Mouse (Mus musculus): ENCODE measurements around the gene Ccl12. TPM values are rescaled to one million over a fixed set of nuclear protein-coding genes. Genes with fewer than 3 reads are reported as not detected.
A peak's percentile ranks its signal among the peaks of the same experiment; 100 is the strongest.

Ccl12 gene
- 0.52 and 0.55 TPM in 2 replicates for polyA plus RNA-seq (2015; fragmentation: Nextera tagmentation; extraction: Ambion mirVana)

DNA sequence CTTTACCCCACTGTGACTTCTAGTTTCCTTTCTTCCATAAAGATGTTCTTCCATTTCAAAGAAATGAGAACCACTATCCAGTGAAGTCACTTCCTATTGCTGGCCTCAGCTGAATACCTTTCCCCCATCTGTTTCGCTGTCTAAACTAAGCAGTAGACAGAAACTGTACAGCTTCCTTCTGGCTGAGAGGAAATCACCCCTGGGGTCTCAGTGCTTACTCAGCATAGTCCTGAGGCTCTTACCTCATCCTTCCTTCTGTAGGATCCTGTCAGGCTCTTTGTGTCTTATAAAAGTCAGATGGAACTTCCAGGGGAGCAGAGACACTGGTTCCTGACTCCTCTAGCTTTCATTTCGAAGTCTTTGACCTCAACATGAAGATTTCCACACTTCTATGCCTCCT is at the start of gene Ccl12:
Gene Ccl12 (plus strand): TSS at position 317 of the 400 bp plus-strand sequence.
- Histone ChIP-seq H3K9ac (ENCODE audit: low read depth, low read length) (no peak within 1 kb of the TSS), H3K4me3 (ENCODE audit: low read depth, low read length) (no peak within 1 kb of the TSS), H3K9me3 (replicated peaks; ENCODE audit: control insufficient read depth, low read length) (no peaks in the 10 kb centered on the region), H3K27me3 (ENCODE audit: control insufficient read depth, insufficient read depth, low read depth, low read length) (no peaks in the 10 kb centered on the region), H3K36me3 (ENCODE audit: control insufficient read depth, insufficient read depth) (no peaks in the 10 kb centered on the region), H3K4me1 (ENCODE audit: control insufficient read depth, low read depth, low read length) (no peaks in the 10 kb centered on the region), H3K27ac (ENCODE audit: low read length) (no peak within 1 kb of the TSS), H3K4me2 (ENCODE audit: low read depth, low read length) (no peak within 1 kb of the TSS)
- WGBS (ENCODE audit: insufficient replicate concordance), result 28% methylated on average over 2 of the region's 2 CpGs
- ATAC-seq (ENCODE audit: low read depth), result no peak

DNA sequence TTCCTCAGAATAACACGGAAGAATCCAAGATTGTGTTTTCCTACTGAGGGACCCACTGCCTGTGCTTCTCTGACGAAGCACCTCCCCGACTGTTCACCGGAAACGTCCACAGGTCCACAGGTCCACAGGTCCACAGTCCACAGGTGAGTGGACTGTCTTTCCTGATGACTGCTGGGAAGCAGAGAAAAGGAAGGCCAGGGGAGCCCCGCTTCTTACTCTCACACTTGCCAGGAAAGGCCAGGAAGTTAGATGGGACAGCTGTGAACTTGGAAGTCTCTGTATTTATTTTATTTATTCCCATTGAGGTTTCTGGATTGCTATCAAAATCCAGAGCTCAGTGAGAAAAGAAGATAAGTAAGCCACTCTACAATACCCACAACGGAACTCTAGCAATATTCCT is 47.8 kb upstream of the Ccl12 start:
- H3K27ac ChIP-seq (ENCODE audit: low read length), result no peak overlapping the region
- H3K9ac ChIP-seq (ENCODE audit: low read depth, low read length), result no peak overlapping the region
- 61% methylated on average over 7 of the region's 7 CpGs for WGBS (ENCODE audit: insufficient replicate concordance)
- no peaks in the 10 kb centered on the region for H3K4me1 ChIP-seq (ENCODE audit: control insufficient read depth, low read depth, low read length)
- no peak overlapping the region for H3K4me3 ChIP-seq (ENCODE audit: low read depth, low read length)
- H3K27me3 ChIP-seq (ENCODE audit: control insufficient read depth, insufficient read depth, low read depth, low read length), result no peaks in the 10 kb centered on the region
- H3K36me3 ChIP-seq (ENCODE audit: control insufficient read depth, insufficient read depth), result no peaks in the 10 kb centered on the region
- no peaks in the 10 kb centered on the region for H3K9me3 ChIP-seq (replicated peaks; ENCODE audit: control insufficient read depth, low read length)
- no peak overlapping the region for H3K4me2 ChIP-seq (ENCODE audit: low read depth, low read length)
- no peak for ATAC-seq (ENCODE audit: low read depth)

DNA sequence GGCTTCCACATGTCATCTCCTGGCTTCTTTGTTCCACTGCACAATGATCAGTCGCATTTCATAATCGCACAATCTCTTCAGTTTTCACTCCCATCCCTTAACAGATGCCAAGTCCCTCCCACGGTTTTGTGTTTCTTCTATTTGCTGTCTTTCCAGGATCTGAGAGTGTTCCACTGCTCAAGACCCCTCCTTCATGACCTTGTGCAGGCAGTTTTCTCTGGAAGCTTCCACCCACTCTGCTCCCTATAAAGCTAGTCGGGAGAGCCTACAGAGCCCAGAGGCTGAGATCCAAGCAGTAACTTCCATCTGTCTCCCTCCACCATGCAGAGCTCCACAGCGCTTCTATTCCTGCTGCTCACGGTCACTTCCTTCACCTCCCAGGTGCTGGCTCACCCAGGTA is 44.0 kb upstream of the Ccl12 start, which contains the start of gene Ccl11:
Gene Ccl11 (plus strand): TSS at position 178 of the 400 bp plus-strand sequence.
- no peaks in the 10 kb centered on the region for H3K27me3 ChIP-seq (ENCODE audit: control insufficient read depth, insufficient read depth, low read depth, low read length)
- no peak for ATAC-seq (ENCODE audit: low read depth)
- no peak within 1 kb of the TSS for H3K27ac ChIP-seq (ENCODE audit: low read length)
- H3K9me3 ChIP-seq (replicated peaks; ENCODE audit: control insufficient read depth, low read length), result no peaks in the 10 kb centered on the region
- no peak within 1 kb of the TSS for H3K9ac ChIP-seq (ENCODE audit: low read depth, low read length)
- 62% methylated on average over 6 of the region's 6 CpGs for WGBS (ENCODE audit: insufficient replicate concordance)
- no peaks in the 10 kb centered on the region for H3K36me3 ChIP-seq (ENCODE audit: control insufficient read depth, insufficient read depth)
- H3K4me3 ChIP-seq (ENCODE audit: low read depth, low read length), result no peak within 1 kb of the TSS
- H3K4me1 ChIP-seq (ENCODE audit: control insufficient read depth, low read depth, low read length), result no peaks in the 10 kb centered on the region
- no peak within 1 kb of the TSS for H3K4me2 ChIP-seq (ENCODE audit: low read depth, low read length)

DNA sequence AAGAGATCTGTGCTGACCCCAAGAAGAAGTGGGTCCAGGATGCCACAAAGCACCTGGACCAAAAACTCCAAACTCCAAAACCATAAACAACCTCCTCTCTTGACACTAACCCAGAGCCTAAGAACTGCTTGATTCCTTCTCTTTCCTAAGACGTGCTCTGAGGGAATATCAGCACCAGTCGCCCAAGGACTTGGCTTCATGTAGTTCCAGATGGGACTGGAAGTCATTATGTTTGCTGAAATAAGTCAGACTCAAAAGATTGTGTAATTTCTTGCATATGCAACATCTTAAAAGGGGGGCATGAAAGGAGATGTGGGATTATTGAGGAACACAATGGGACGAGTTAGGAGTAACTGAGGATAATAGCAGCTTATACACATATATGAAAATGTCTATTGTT is 39.4 kb upstream of the Ccl12 start:
- no peak overlapping the region for H3K27ac ChIP-seq (ENCODE audit: low read length)
- no peak overlapping the region for H3K4me3 ChIP-seq (ENCODE audit: low read depth, low read length)
- no peak overlapping the region for H3K9ac ChIP-seq (ENCODE audit: low read depth, low read length)
- H3K4me2 ChIP-seq (ENCODE audit: low read depth, low read length), result no peak overlapping the region
- H3K4me1 ChIP-seq (ENCODE audit: control insufficient read depth, low read depth, low read length), result no peaks in the 10 kb centered on the region
- H3K9me3 ChIP-seq (replicated peaks; ENCODE audit: control insufficient read depth, low read length), result no peaks in the 10 kb centered on the region
- H3K27me3 ChIP-seq (ENCODE audit: control insufficient read depth, insufficient read depth, low read depth, low read length), result no peaks in the 10 kb centered on the region
- H3K36me3 ChIP-seq (ENCODE audit: control insufficient read depth, insufficient read depth), result no peaks in the 10 kb centered on the region
- 49% methylated on average over 3 of the region's 3 CpGs for whole genome bisulfite sequencing (ENCODE audit: insufficient replicate concordance)
- no peak for ATAC-seq (ENCODE audit: low read depth)

DNA sequence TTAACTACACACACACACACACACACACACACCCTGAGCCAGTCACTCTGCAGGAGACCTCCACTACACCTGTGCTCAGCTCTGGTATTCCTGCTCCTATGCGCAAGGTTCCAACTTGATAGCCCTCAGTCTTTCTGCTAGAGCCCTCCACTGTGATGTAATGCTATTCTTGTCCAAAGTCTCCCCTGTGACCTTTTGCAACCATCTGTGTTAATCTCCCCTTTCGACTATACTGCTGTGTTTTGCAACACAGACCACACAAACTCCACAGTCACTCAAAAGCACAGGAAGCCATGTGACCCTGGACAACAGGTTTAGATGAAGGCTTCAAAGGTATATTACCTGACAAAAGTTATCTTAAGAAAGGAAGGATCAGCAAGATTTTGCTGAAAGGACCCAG is 38.2 kb upstream of the Ccl12 start:
- no peak overlapping the region for H3K9ac ChIP-seq (ENCODE audit: low read depth, low read length)
- ATAC-seq (ENCODE audit: low read depth), result peak; percentile 47
- no peak overlapping the region for H3K27ac ChIP-seq (ENCODE audit: low read length)
- 46% methylated on average over 2 of the region's 2 CpGs for WGBS (ENCODE audit: insufficient replicate concordance)
- no peaks in the 10 kb centered on the region for H3K4me1 ChIP-seq (ENCODE audit: control insufficient read depth, low read depth, low read length)
- no peaks in the 10 kb centered on the region for H3K27me3 ChIP-seq (ENCODE audit: control insufficient read depth, insufficient read depth, low read depth, low read length)
- no peak overlapping the region for H3K4me2 ChIP-seq (ENCODE audit: low read depth, low read length)
- no peaks in the 10 kb centered on the region for H3K36me3 ChIP-seq (ENCODE audit: control insufficient read depth, insufficient read depth)
- H3K4me3 ChIP-seq (ENCODE audit: low read depth, low read length), result no peak overlapping the region
- no peaks in the 10 kb centered on the region for H3K9me3 ChIP-seq (replicated peaks; ENCODE audit: control insufficient read depth, low read length)

DNA sequence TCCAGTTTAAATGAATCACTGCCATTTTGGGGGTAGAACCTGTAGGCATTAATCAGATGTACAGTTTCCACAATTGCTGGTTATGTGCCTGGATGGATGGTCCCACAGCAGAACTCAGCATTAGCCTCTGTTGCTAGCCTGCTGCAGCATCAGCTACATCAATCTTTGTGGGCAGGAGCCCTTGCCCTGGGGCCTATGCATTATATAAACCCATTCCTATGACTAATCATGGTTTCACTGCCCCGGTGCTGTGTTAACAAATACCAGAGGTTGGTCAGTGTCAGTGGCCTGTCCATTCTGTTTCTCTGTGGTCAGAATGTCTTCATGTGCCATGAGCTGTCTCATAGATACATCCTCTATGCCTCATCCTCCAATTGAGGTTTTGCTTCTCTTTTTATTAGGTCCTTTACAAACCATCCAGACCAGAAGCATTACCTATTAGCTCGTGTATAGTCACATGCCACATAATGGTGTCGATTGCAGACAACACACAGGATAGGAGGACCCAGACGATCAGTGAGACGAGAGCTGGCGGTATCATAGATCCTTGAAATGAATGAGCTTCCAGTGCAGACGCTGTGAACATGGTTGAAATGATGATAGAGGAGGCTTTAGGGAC is 34.6 kb upstream of the Ccl12 start:
- H3K27me3 ChIP-seq (ENCODE audit: control insufficient read depth, insufficient read depth, low read depth, low read length), result no peaks in the 10 kb centered on the region
- no peak for ATAC-seq (ENCODE audit: low read depth)
- no peaks in the 10 kb centered on the region for H3K36me3 ChIP-seq (ENCODE audit: control insufficient read depth, insufficient read depth)
- no peaks in the 10 kb centered on the region for H3K4me1 ChIP-seq (ENCODE audit: control insufficient read depth, low read depth, low read length)
- H3K4me2 ChIP-seq (ENCODE audit: low read depth, low read length), result no peak overlapping the region
- H3K27ac ChIP-seq (ENCODE audit: low read length), result no peak overlapping the region
- 59% methylated on average over 7 of the region's 7 CpGs for WGBS (ENCODE audit: insufficient replicate concordance)
- H3K9me3 ChIP-seq (replicated peaks; ENCODE audit: control insufficient read depth, low read length), result no peaks in the 10 kb centered on the region
- H3K4me3 ChIP-seq (ENCODE audit: low read depth, low read length), result no peak overlapping the region
- H3K9ac ChIP-seq (ENCODE audit: low read depth, low read length), result no peak overlapping the region

DNA sequence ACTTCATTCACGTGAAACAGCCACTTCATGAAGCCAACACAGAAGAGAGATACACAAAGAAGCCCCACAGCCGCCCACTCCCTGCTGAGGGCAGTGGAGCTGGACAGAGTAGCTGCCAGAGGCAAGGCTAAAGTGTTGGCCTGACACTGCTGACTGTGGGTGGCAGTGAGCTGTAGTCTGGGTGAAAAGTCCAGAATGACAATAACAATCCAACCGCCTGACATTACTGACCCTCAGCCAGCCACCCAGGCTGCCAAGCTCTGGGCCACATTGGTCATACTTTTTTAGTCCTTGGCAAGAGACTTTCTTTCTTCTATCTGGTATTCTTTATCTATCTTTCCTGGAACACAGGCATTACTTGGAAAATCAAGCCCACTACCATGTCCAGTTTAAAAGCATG is 30.6 kb upstream of the Ccl12 start:
- Histone ChIP-seq H3K4me2 (ENCODE audit: low read depth, low read length) (no peak overlapping the region), H3K4me1 (ENCODE audit: control insufficient read depth, low read depth, low read length) (no peaks in the 10 kb centered on the region), H3K27me3 (ENCODE audit: control insufficient read depth, insufficient read depth, low read depth, low read length) (no peaks in the 10 kb centered on the region), H3K4me3 (ENCODE audit: low read depth, low read length) (no peak overlapping the region), H3K9me3 (replicated peaks; ENCODE audit: control insufficient read depth, low read length) (no peaks in the 10 kb centered on the region), H3K27ac (ENCODE audit: low read length) (no peak overlapping the region), H3K9ac (ENCODE audit: low read depth, low read length) (no peak overlapping the region), H3K36me3 (ENCODE audit: control insufficient read depth, insufficient read depth) (no peaks in the 10 kb centered on the region)
- WGBS (ENCODE audit: insufficient replicate concordance), result 52% methylated on average over 3 of the region's 3 CpGs
- no peak for ATAC-seq (ENCODE audit: low read depth)

DNA sequence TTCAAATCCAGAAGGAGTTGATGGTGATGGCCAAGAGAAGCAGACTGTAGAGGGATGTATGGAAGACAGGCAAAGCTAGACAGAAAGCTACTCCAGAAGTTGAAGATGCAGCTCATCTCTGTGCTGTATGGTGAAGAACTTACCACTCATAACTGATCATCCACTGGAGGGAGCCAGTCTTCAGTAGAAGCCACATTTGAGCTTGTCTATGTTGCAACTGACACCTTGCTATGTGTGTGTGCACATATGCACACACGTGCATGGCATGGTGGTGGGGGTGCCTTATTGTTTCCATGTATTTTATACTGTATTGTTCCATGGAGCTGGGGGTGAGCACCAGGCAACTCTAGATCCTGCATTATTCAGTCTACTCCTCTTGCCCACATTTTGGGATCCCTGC is 29.3 kb upstream of the Ccl12 start:
- Histone ChIP-seq H3K4me2 (ENCODE audit: low read depth, low read length) (no peak overlapping the region), H3K4me1 (ENCODE audit: control insufficient read depth, low read depth, low read length) (no peaks in the 10 kb centered on the region), H3K36me3 (ENCODE audit: control insufficient read depth, insufficient read depth) (no peaks in the 10 kb centered on the region), H3K27me3 (ENCODE audit: control insufficient read depth, insufficient read depth, low read depth, low read length) (no peaks in the 10 kb centered on the region), H3K9ac (ENCODE audit: low read depth, low read length) (no peak overlapping the region), H3K9me3 (replicated peaks; ENCODE audit: control insufficient read depth, low read length) (no peaks in the 10 kb centered on the region), H3K4me3 (ENCODE audit: low read depth, low read length) (no peak overlapping the region), H3K27ac (ENCODE audit: low read length) (no peak overlapping the region)
- no peak for ATAC-seq (ENCODE audit: low read depth)
- WGBS (ENCODE audit: insufficient replicate concordance), result 33% methylated on average over 1 of the region's 1 CpGs

DNA sequence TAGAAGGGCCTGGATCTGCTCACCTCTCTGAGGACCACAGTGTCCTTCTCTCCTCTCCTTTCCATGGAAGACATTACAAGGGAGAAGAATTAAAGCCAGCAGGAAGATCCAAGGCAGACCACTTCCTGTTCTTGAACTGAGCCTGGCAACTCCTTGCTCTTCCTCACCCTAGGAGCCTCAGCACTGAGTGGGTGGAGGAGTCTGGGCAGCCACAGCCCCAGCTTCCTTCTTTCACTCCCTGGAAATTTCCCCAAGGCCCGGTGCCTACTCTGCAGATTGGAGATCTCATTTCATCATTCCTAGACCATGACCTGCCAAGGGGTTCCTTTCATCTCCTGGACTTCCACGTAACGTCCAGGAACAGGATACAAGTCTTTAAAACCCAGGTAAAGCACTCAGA is 28.7 kb upstream of the Ccl12 start:
- H3K36me3 ChIP-seq (ENCODE audit: control insufficient read depth, insufficient read depth), result no peaks in the 10 kb centered on the region
- no peak overlapping the region for H3K27ac ChIP-seq (ENCODE audit: low read length)
- no peak overlapping the region for H3K4me3 ChIP-seq (ENCODE audit: low read depth, low read length)
- H3K9me3 ChIP-seq (replicated peaks; ENCODE audit: control insufficient read depth, low read length), result no peaks in the 10 kb centered on the region
- no peak for ATAC-seq (ENCODE audit: low read depth)
- H3K4me2 ChIP-seq (ENCODE audit: low read depth, low read length), result no peak overlapping the region
- no peaks in the 10 kb centered on the region for H3K4me1 ChIP-seq (ENCODE audit: control insufficient read depth, low read depth, low read length)
- no peak overlapping the region for H3K9ac ChIP-seq (ENCODE audit: low read depth, low read length)
- H3K27me3 ChIP-seq (ENCODE audit: control insufficient read depth, insufficient read depth, low read depth, low read length), result no peaks in the 10 kb centered on the region
- 37% methylated on average over 3 of the region's 3 CpGs for WGBS (ENCODE audit: insufficient replicate concordance)

All from liver, embryonic 16.5 days (tissue).